Comparison of ENCODE assay signal across 7 mouse cellular contexts in genomic region chr8:121949941-121950748, GRCm38 (mm10). TPM values are rescaled to one million over a fixed set of nuclear protein-coding genes. Genes with fewer than 3 reads are reported as not detected.
DNase-seq lines count a peak whose midpoint lies in the region; ATAC-seq lines count a peak whose summit lies in the region.

No protein-coding gene starts in this region.

- 1% methylated on average over 64 of the region's 66 CpGs for WGBS in intestine, embryonic 15.5 days
- under 1% methylated on average over 66 of the region's 66 CpGs for WGBS in midbrain, embryonic 10.5 days

- H3K36me3 ChIP-seq in intestine, embryonic 15.5 days = 0 out of 2 replicates have a peak, but pooled peaks cover 2% of the 10 kb centered on the region
- H3K36me3 ChIP-seq in midbrain, embryonic 10.5 days = peaks cover 26% of the 10 kb centered on the region

- H3K4me1 ChIP-seq in intestine, embryonic 15.5 days (replicated peaks) = peaks cover 32% of the 10 kb centered on the region
- peaks cover 54% of the 10 kb centered on the region for H3K4me1 ChIP-seq in midbrain, embryonic 10.5 days

- H3K4me3 ChIP-seq in intestine, embryonic 15.5 days (replicated peaks) = peak overlapping the region; percentile 64
- peak overlapping the region; percentile 98 for H3K4me3 ChIP-seq in midbrain, embryonic 10.5 days

- H3K4me2 ChIP-seq in intestine, embryonic 15.5 days (replicated peaks) = peak overlapping the region; percentile 77

- H3K27me3 ChIP-seq in intestine, embryonic 15.5 days (replicated peaks) = no peaks in the 10 kb centered on the region
- 0 out of 2 replicates have a peak, but pooled peaks cover 5% of the 10 kb centered on the region for H3K27me3 ChIP-seq in midbrain, embryonic 10.5 days (ENCODE audit: low read depth, poor library complexity, severe bottlenecking)

- H3K9me3 ChIP-seq in intestine, embryonic 15.5 days = no peaks in the 10 kb centered on the region
- no peaks in the 10 kb centered on the region for H3K9me3 ChIP-seq in midbrain, embryonic 10.5 days (replicated peaks)

- intact Hi-C loops in gastrocnemius, postnatal 36 days (cut with DNase I) = no loop called here
- intact Hi-C loops in left cerebral cortex, postnatal 25 days (cut with DNase I) = no loop called here

- peak overlapping the region; percentile 88 for H3K27ac ChIP-seq in intestine, embryonic 15.5 days
- H3K27ac ChIP-seq in midbrain, embryonic 10.5 days (replicated peaks) = peak overlapping the region; percentile 97

- ATAC-seq in intestine, embryonic 15.5 days = peak; percentile 96

- peak overlapping the region; percentile 89 for H3K9ac ChIP-seq in intestine, embryonic 15.5 days

- peak; percentile 98 for DNase-seq in adrenal gland, adult 2 months
- peak; percentile 97 for DNase-seq in embryo, embryonic 11.5 days (ENCODE audit: low read depth, low spot score)
- DNase-seq in gastrocnemius, postnatal 36 days = peak; percentile 98 to 99
- peak; percentile 98 to 99 for DNase-seq in left cerebral cortex, postnatal 25 days (ENCODE audit: low spot score in 2 of 2)
- peak; percentile 97 for DNase-seq in midbrain, embryonic 10.5 days (ENCODE audit: low spot score)
- peak; percentile 99 for DNase-seq in right cerebral cortex, postnatal 4 days

RNA-seq across cellular contexts. Expression of gene Banp, which starts 0.6 kb away (rescaled TPM):
- 10 to 100 TPM; 16.3 to 52.3 TPM for total RNA-seq in adrenal gland, adult 2 months (2021)
- 72.5 and 72.6 TPM in 2 replicates for polyA plus RNA-seq in adrenal gland, adult 2 months (2012; rRNA removed)
- 10 to 100 TPM in 1 of 2 experiments, 1 to 10 TPM in 1; 6.6 to 17.8 TPM for total RNA-seq in gastrocnemius, postnatal 36 days (2021)
- 32.4 and 34.1 TPM in 2 replicates for polyA plus RNA-seq in intestine, embryonic 15.5 days (2015; fragmentation: Nextera tagmentation; extraction: Ambion mirVana)
- total RNA-seq in left cerebral cortex, postnatal 25 days (2021) = 10 to 100 TPM; 36.5 to 58.6 TPM
- polyA plus RNA-seq in midbrain, embryonic 10.5 days (2016; fragmentation: Nextera tagmentation; extraction: Ambion mirVana) = 53.2 and 64.6 TPM in 2 replicates

RNA-seq across cellular contexts. Expression of gene Car5a, which starts 5.4 kb away (rescaled TPM):
- total RNA-seq in adrenal gland, adult 2 months (2021) = under 1 TPM in 1 of 2 experiments, not detected in 1; 0.69 TPM
- 0.12 TPM in 1 of 2 replicates, not detected in the other for polyA plus RNA-seq in adrenal gland, adult 2 months (2012; rRNA removed)
- total RNA-seq in gastrocnemius, postnatal 36 days (2021) = not detected
- 0.21 and 0.33 TPM in 2 replicates for polyA plus RNA-seq in intestine, embryonic 15.5 days (2015; fragmentation: Nextera tagmentation; extraction: Ambion mirVana)
- total RNA-seq in left cerebral cortex, postnatal 25 days (2021) = not detected
- 0.27 and 0.30 TPM in 2 replicates for polyA plus RNA-seq in midbrain, embryonic 10.5 days (2016; fragmentation: Nextera tagmentation; extraction: Ambion mirVana)

RNA-seq across cellular contexts. Expression of gene Slc7a5, which starts 42.7 kb away (rescaled TPM):
- total RNA-seq in adrenal gland, adult 2 months (2021) = 10 to 100 TPM; 38.9 to 46.4 TPM
- 93.9 and 97.5 TPM in 2 replicates for polyA plus RNA-seq in adrenal gland, adult 2 months (2012; rRNA removed)
- total RNA-seq in gastrocnemius, postnatal 36 days (2021) = 1 to 10 TPM; 1.9 to 2.1 TPM
- polyA plus RNA-seq in intestine, embryonic 15.5 days (2015; fragmentation: Nextera tagmentation; extraction: Ambion mirVana) = 17.9 and 18.1 TPM in 2 replicates
- 10 to 100 TPM; 65.8 to 76.2 TPM for total RNA-seq in left cerebral cortex, postnatal 25 days (2021)
- 29.3 and 32.7 TPM in 2 replicates for polyA plus RNA-seq in midbrain, embryonic 10.5 days (2016; fragmentation: Nextera tagmentation; extraction: Ambion mirVana)

Comparison
In these comparisons a context has a peak if more than half of its experiments do, and no peak if none do; other contexts are left out.
1. Peak in every context shown above with its lines: DNase-seq, ATAC-seq, H3K4me3 ChIP-seq and H3K27ac ChIP-seq.
2. RNA of gene Slc7a5, which starts 42.7 kb away (total RNA-seq): 65.8 to 76.2 TPM in left cerebral cortex, postnatal 25 days and 38.9 to 46.4 TPM in adrenal gland, adult 2 months; 1.9 to 2.1 TPM in gastrocnemius, postnatal 36 days; every median in the first group is over 10 times any median in the second.